Mouse (Mus musculus): ENCODE data around the gene Unc5a. TPM values are rescaled to one million over a fixed set of nuclear protein-coding genes. Genes with fewer than 3 reads are reported as not detected.
A peak's percentile ranks its signal among the peaks of the same experiment; 100 is the strongest.

Unc5a gene
- polyA plus RNA-seq, 1 experiment from 2014 or later: 15.3 TPM

GRCm38 (mm10) chr13:54926654-54927053 is 22.6 kb upstream of the Unc5a start:
- Histone ChIP-seq H3K4me3 (replicated peaks; ENCODE audit: low read length) (no peak overlapping the region), H3K27me3 (ENCODE audit: control insufficient read depth, insufficient read depth, low read length) (no peaks in the 10 kb centered on the region), H3K9ac (no peak overlapping the region), H3K27ac (no peak overlapping the region), H3K9me3 (ENCODE audit: control insufficient read depth, low read length) (no peaks in the 10 kb centered on the region), H3K4me1 (replicated peaks; ENCODE audit: control insufficient read depth, insufficient read depth, low read length) (no peaks in the 10 kb centered on the region), H3K36me3 (replicated peaks; ENCODE audit: control insufficient read depth, insufficient read depth) (no peaks in the 10 kb centered on the region), H3K4me2 (replicated peaks) (no peak overlapping the region)
- ATAC-seq (ENCODE audit: low FRiP score) (no peak), DNase-seq (ENCODE audit: low spot score) (no peak)
- 57% methylated on average over 4 of the region's 4 CpGs for WGBS

GRCm38 (mm10) chr13:54930123-54930522 is 19.1 kb upstream of the Unc5a start:
- Histone ChIP-seq H3K4me2 (replicated peaks) (no peak overlapping the region), H3K4me1 (replicated peaks; ENCODE audit: control insufficient read depth, insufficient read depth, low read length) (no peaks in the 10 kb centered on the region; the same call in 1 of the 2 replicates), H3K4me3 (replicated peaks; ENCODE audit: low read length) (no peak overlapping the region), H3K9me3 (ENCODE audit: control insufficient read depth, low read length) (no peaks in the 10 kb centered on the region), H3K36me3 (replicated peaks; ENCODE audit: control insufficient read depth, insufficient read depth) (no peaks in the 10 kb centered on the region), H3K9ac (no peak overlapping the region), H3K27me3 (ENCODE audit: control insufficient read depth, insufficient read depth, low read length) (0 out of 2 replicates have a peak, but pooled peaks cover 3% of the 10 kb centered on the region), H3K27ac (no peak overlapping the region)
- DNase-seq (ENCODE audit: low spot score): no peak
- 31% methylated on average over 4 of the region's 4 CpGs for WGBS
- ATAC-seq (ENCODE audit: low FRiP score): no peak

- 73% methylated on average over 8 of the region's 8 CpGs for WGBS
- H3K4me3 ChIP-seq (replicated peaks; ENCODE audit: low read length): no peak overlapping the region
- H3K36me3 ChIP-seq (replicated peaks; ENCODE audit: control insufficient read depth, insufficient read depth): no peaks in the 10 kb centered on the region
- no peaks in the 10 kb centered on the region for H3K9me3 ChIP-seq (ENCODE audit: control insufficient read depth, low read length)
- DNase-seq (ENCODE audit: low spot score) (no peak), ATAC-seq (ENCODE audit: low FRiP score) (no peak)
- peaks cover 3% of the 10 kb centered on the region; the same call in 1 of the 2 replicates for H3K27me3 ChIP-seq (ENCODE audit: control insufficient read depth, insufficient read depth, low read length)
- H3K4me1 ChIP-seq (replicated peaks; ENCODE audit: control insufficient read depth, insufficient read depth, low read length): peaks cover 6% of the 10 kb centered on the region; the same call in 1 of the 2 replicates
- H3K9ac ChIP-seq: no peak overlapping the region
- no peak overlapping the region for H3K4me2 ChIP-seq (replicated peaks)
- H3K27ac ChIP-seq: no peak overlapping the region
Measured at GRCm38 (mm10) chr13:54934873-54935272, 14.3 kb upstream of the Unc5a start.

GRCm38 (mm10) chr13:54936173-54936572 is 13.0 kb upstream of the Unc5a start:
- DNase-seq (ENCODE audit: low spot score) (peak; percentile 55), ATAC-seq (ENCODE audit: low FRiP score) (peak; percentile 58; the same call in 1 of the 2 replicates)
- Histone ChIP-seq H3K27ac (no peak overlapping the region), H3K4me3 (replicated peaks; ENCODE audit: low read length) (no peak overlapping the region), H3K4me1 (replicated peaks; ENCODE audit: control insufficient read depth, insufficient read depth, low read length) (peaks cover 6% of the 10 kb centered on the region; the same call in 1 of the 2 replicates), H3K4me2 (replicated peaks) (no peak overlapping the region), H3K9ac (no peak overlapping the region), H3K36me3 (replicated peaks; ENCODE audit: control insufficient read depth, insufficient read depth) (no peaks in the 10 kb centered on the region), H3K9me3 (ENCODE audit: control insufficient read depth, low read length) (no peaks in the 10 kb centered on the region), H3K27me3 (ENCODE audit: control insufficient read depth, insufficient read depth, low read length) (peaks cover 3% of the 10 kb centered on the region; the same call in 1 of the 2 replicates)
- WGBS: 59% methylated on average over 6 of the region's 6 CpGs

- Histone ChIP-seq H3K27me3 (ENCODE audit: control insufficient read depth, insufficient read depth, low read length) (peaks cover 3% of the 10 kb centered on the region; the same call in 1 of the 2 replicates), H3K36me3 (replicated peaks; ENCODE audit: control insufficient read depth, insufficient read depth) (no peaks in the 10 kb centered on the region), H3K4me3 (replicated peaks; ENCODE audit: low read length) (no peak overlapping the region), H3K27ac (no peak overlapping the region), H3K9ac (no peak overlapping the region), H3K4me1 (replicated peaks; ENCODE audit: control insufficient read depth, insufficient read depth, low read length) (peaks cover 6% of the 10 kb centered on the region), H3K4me2 (replicated peaks) (no peak overlapping the region), H3K9me3 (ENCODE audit: control insufficient read depth, low read length) (no peaks in the 10 kb centered on the region)
- no peak for DNase-seq (ENCODE audit: low spot score)
- 45% methylated on average over 11 of the region's 11 CpGs for WGBS
- ATAC-seq (ENCODE audit: low FRiP score): no peak
Measured at GRCm38 (mm10) chr13:54937885-54938284, 11.3 kb upstream of the Unc5a start.

- H3K4me3 ChIP-seq (replicated peaks; ENCODE audit: low read length): no peak overlapping the region
- H3K4me2 ChIP-seq (replicated peaks): no peak overlapping the region
- H3K9ac ChIP-seq: no peak overlapping the region
- H3K27ac ChIP-seq: no peak overlapping the region
- peaks cover 5% of the 10 kb centered on the region; the same call in 1 of the 2 replicates for H3K27me3 ChIP-seq (ENCODE audit: control insufficient read depth, insufficient read depth, low read length)
- no peaks in the 10 kb centered on the region for H3K36me3 ChIP-seq (replicated peaks; ENCODE audit: control insufficient read depth, insufficient read depth)
- H3K9me3 ChIP-seq (ENCODE audit: control insufficient read depth, low read length): no peaks in the 10 kb centered on the region
- DNase-seq (ENCODE audit: low spot score): no peak
- H3K4me1 ChIP-seq (replicated peaks; ENCODE audit: control insufficient read depth, insufficient read depth, low read length): peaks cover 6% of the 10 kb centered on the region
- ATAC-seq (ENCODE audit: low FRiP score): no peak
- 82% methylated on average over 3 of the region's 3 CpGs for WGBS
Measured at GRCm38 (mm10) chr13:54938493-54938892, 10.7 kb upstream of the Unc5a start.

GRCm38 (mm10) chr13:54944411-54945157 is 4.6 kb upstream of the Unc5a start:
- 32% methylated on average over 9 of the region's 9 CpGs for WGBS
- Histone ChIP-seq H3K4me2 (replicated peaks) (no peak overlapping the region), H3K27ac (no peak overlapping the region; the same call in 1 of the 2 replicates), H3K36me3 (replicated peaks; ENCODE audit: control insufficient read depth, insufficient read depth) (no peaks in the 10 kb centered on the region), H3K9me3 (ENCODE audit: control insufficient read depth, low read length) (no peaks in the 10 kb centered on the region), H3K4me1 (replicated peaks; ENCODE audit: control insufficient read depth, insufficient read depth, low read length) (peaks cover 7% of the 10 kb centered on the region), H3K27me3 (ENCODE audit: control insufficient read depth, insufficient read depth, low read length) (peaks cover 30% of the 10 kb centered on the region), H3K9ac (no peak overlapping the region), H3K4me3 (replicated peaks; ENCODE audit: low read length) (no peak overlapping the region)
- no peak; the same call in 1 of the 2 replicates for ATAC-seq (ENCODE audit: low FRiP score)
- DNase-seq (ENCODE audit: low spot score): peak; percentile 62

GRCm38 (mm10) chr13:54945332-54945731 is 3.9 kb upstream of the Unc5a start:
- ATAC-seq (ENCODE audit: low FRiP score): no peak
- WGBS: 17% methylated on average over 4 of the region's 4 CpGs
- DNase-seq (ENCODE audit: low spot score): no peak
- Histone ChIP-seq H3K9ac (no peak overlapping the region), H3K27ac (no peak overlapping the region), H3K9me3 (ENCODE audit: control insufficient read depth, low read length) (no peaks in the 10 kb centered on the region), H3K4me3 (replicated peaks; ENCODE audit: low read length) (no peak overlapping the region), H3K36me3 (replicated peaks; ENCODE audit: control insufficient read depth, insufficient read depth) (no peaks in the 10 kb centered on the region), H3K4me1 (replicated peaks; ENCODE audit: control insufficient read depth, insufficient read depth, low read length) (peaks cover 10% of the 10 kb centered on the region), H3K4me2 (replicated peaks) (no peak overlapping the region), H3K27me3 (ENCODE audit: control insufficient read depth, insufficient read depth, low read length) (peaks cover 32% of the 10 kb centered on the region)

- no peak for ATAC-seq (ENCODE audit: low FRiP score)
- H3K4me3 ChIP-seq (replicated peaks; ENCODE audit: low read length): no peak overlapping the region
- no peaks in the 10 kb centered on the region for H3K9me3 ChIP-seq (ENCODE audit: control insufficient read depth, low read length)
- H3K36me3 ChIP-seq (replicated peaks; ENCODE audit: control insufficient read depth, insufficient read depth): no peaks in the 10 kb centered on the region
- no peak overlapping the region for H3K4me2 ChIP-seq (replicated peaks)
- H3K9ac ChIP-seq: no peak overlapping the region
- peaks cover 40% of the 10 kb centered on the region for H3K27me3 ChIP-seq (ENCODE audit: control insufficient read depth, insufficient read depth, low read length)
- no peak overlapping the region for H3K27ac ChIP-seq
- no peak for DNase-seq (ENCODE audit: low spot score)
- peaks cover 17% of the 10 kb centered on the region for H3K4me1 ChIP-seq (replicated peaks; ENCODE audit: control insufficient read depth, insufficient read depth, low read length)
- 75% methylated on average over 1 of the region's 1 CpGs for WGBS
Measured at GRCm38 (mm10) chr13:54946406-54946805, 2.8 kb upstream of the Unc5a start.
